Mouse (Mus musculus) stomach, embryonic 14.5 days (tissue): Measurements from ENCODE around the gene Ick. TPM values are rescaled to one million over a fixed set of nuclear protein-coding genes. Genes with fewer than 3 reads are reported as not detected.
A peak's percentile ranks its signal among the peaks of the same experiment; 100 is the strongest.
"Not testable (repeated sequence)": the region's sequence is repeated elsewhere in the genome, so short reads cannot be mapped to it uniquely, and the experiment has no call there.

ENCODE experiments used
- ATAC-seq: fragments of 200-750 bp; cut with Nextera tagmentation; 2 replicates; pipeline ENCODE4 v1.8.0; 2017; ENCODE audit warnings: low read depth, moderate TSS enrichment; ENCODE audit not compliant: insufficient number of reproducible peaks, insufficient read depth, low FRiP score
- H3K27ac ChIP-seq: fragments of 300-500 bp; sonication (generic); 2 replicates; pipeline ENCODE4 v1.5.1; 2014; ENCODE audit warnings: mild to moderate bottlenecking, low read length, moderate library complexity, mixed read lengths
- H3K27me3 ChIP-seq: fragments of 300-500 bp; sonication (generic); 2 replicates; pipeline ENCODE4 v1.6.1; 2014; ENCODE audit warnings: low read length, control low read depth, mixed read lengths; ENCODE audit not compliant: control insufficient read depth, insufficient read depth
- H3K36me3 ChIP-seq: fragments of 300-500 bp; sonication (generic); 2 replicates; pipeline ENCODE4 v1.6.1; 2014; ENCODE audit warnings: mild to moderate bottlenecking, control low read depth, low read length, moderate library complexity, mixed read lengths; ENCODE audit not compliant: control insufficient read depth, insufficient read depth
- H3K4me1 ChIP-seq: fragments of 300-500 bp; sonication (generic); 2 replicates; pipeline ENCODE4 v1.6.1; 2014; ENCODE audit warnings: low read length, control low read depth, mixed read lengths; ENCODE audit not compliant: control insufficient read depth, insufficient read depth
- H3K4me2 ChIP-seq: fragments of 300-500 bp; sonication (generic); replicated peaks from 2 replicates; pipeline ENCODE4 v1.6.1; 2014; ENCODE audit warnings: low read depth, low read length, control low read depth
- H3K4me3 ChIP-seq: fragments of 300-500 bp; sonication (generic); 2 replicates; pipeline ENCODE4 v1.5.1; 2014; ENCODE audit warnings: low read depth, low read length, control low read depth
- H3K9ac ChIP-seq: fragments of 300-500 bp; sonication (generic); replicated peaks from 2 replicates; pipeline ENCODE4 v1.6.1; 2014; ENCODE audit warnings: low read depth, mild to moderate bottlenecking, control low read depth, low read length, moderate library complexity, mixed read lengths
- H3K9me3 ChIP-seq: fragments of 300-500 bp; sonication (generic); 2 replicates; pipeline ENCODE4 v1.6.1; 2016; ENCODE audit warnings: low read depth, low read length, control low read depth; ENCODE audit not compliant: control insufficient read depth
- WGBS: fragments of 180-500 bp; shearing (Covaris S2); extraction: QIAGEN DNeasy Blood & Tissue Kit; methylation state at CpG from one replicate; pipeline ENCODE4 v1.1.7; 2014; 5-methylcytosine and 5-hydroxymethylcytosine counted together
- polyA plus RNA-seq: library from polyadenylated mRNA; unstranded; fragments of >200 nt; fragmentation: Nextera tagmentation; extraction: Ambion mirVana; gene quantifications from 2 replicates; pipeline ENCODE4 v1.2.1, GENCODE M21; 2014

Gene Ick
- 28.4 and 29.9 TPM in 2 replicates for polyA plus RNA-seq

DNA sequence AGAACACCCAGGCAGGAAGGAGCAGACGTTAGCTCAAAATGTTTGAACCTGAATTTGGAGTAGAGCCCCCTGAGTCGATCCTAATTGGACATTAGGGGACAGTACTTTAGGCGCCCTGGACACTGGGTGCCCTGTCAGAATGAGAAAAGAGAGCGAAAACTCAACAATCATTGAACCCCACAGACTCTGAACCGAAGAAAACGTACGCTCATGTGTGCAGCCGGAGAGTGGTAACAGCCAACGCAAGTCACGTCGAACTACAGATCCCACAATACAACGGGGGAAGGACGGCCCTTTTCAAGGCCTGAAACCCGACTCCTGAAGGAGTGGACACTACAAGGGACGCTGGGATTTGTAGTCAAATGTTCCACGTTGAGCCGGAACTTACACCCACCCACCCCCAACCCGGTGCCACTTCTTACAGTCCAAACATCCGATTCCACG, at the start of gene Ick, which contains the start of gene Fbxo9:
Ick (plus strand) TSS at position 397 of the 444 bp plus-strand sequence.
Fbxo9 (minus strand) TSS at position 270 of the 444 bp plus-strand sequence.
- peak within 1 kb of the TSS; percentile 95 for H3K27ac ChIP-seq
- H3K9me3 ChIP-seq = no peaks in the 10 kb centered on the region
- H3K36me3 ChIP-seq = 0 out of 2 replicates have a peak, but pooled peaks cover 3% of the 10 kb centered on the region
- peaks cover 8% of the 10 kb centered on the region; the same call in 1 of the 2 replicates for H3K4me1 ChIP-seq
- under 1% methylated on average over 20 of the region's 20 CpGs for WGBS
- ATAC-seq = peak; percentile 94
- peak within 1 kb of the TSS; percentile 89 for H3K4me2 ChIP-seq
- peak within 1 kb of the TSS; percentile 76 for H3K9ac ChIP-seq
- H3K4me3 ChIP-seq = peak within 1 kb of the TSS; percentile 89
- H3K27me3 ChIP-seq = no peaks in the 10 kb centered on the region

DNA sequence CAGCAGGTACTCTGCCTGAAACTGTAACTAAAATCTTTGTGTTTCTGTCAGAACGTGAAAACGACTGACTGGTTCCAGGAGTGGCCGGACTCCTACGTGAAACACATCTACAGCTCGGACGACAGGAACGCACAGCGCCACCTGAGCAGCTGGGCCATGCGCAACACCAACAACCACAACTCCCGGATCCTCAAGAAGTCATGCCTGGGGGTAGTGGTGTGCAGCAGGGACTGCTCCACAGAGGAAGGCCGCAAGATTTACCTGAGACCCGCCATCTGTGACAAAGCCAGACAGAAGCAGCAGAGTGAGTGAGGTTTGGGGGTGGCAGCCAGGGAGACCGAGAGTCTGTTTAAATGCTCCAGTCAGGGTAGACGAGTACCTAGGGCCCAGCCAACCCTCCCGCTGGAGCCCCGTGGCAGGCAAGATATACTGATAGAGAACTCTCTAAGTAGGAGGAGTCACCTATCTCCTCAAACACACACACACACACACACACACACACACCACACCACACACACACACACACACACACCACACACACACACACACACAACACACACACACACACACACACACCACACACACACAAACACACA, 49.4 kb upstream of the Ick start:
- Histone ChIP-seq H3K4me2 (no peak overlapping the region), H3K4me1 (no peaks in the 10 kb centered on the region), H3K27ac (no peak overlapping the region), H3K9ac (no peak overlapping the region), H3K4me3 (no peak overlapping the region), H3K36me3 (no peaks in the 10 kb centered on the region), H3K27me3 (no peaks in the 10 kb centered on the region), H3K9me3 (no peaks in the 10 kb centered on the region)
- no peak for ATAC-seq
- WGBS = 81% methylated on average over 13 of the region's 16 CpGs

GRCm38 (mm10) chr9:78062392-78062791, 46.6 kb upstream of the Ick start:
- Histone ChIP-seq H3K27ac (no peak overlapping the region), H3K36me3 (no peaks in the 10 kb centered on the region), H3K4me1 (no peaks in the 10 kb centered on the region), H3K4me3 (no peak overlapping the region), H3K9me3 (no peaks in the 10 kb centered on the region), H3K27me3 (no peaks in the 10 kb centered on the region), H3K9ac (no peak overlapping the region), H3K4me2 (no peak overlapping the region)
- ATAC-seq = no peak
- WGBS = 90% methylated on average over 9 of the region's 9 CpGs

DNA sequence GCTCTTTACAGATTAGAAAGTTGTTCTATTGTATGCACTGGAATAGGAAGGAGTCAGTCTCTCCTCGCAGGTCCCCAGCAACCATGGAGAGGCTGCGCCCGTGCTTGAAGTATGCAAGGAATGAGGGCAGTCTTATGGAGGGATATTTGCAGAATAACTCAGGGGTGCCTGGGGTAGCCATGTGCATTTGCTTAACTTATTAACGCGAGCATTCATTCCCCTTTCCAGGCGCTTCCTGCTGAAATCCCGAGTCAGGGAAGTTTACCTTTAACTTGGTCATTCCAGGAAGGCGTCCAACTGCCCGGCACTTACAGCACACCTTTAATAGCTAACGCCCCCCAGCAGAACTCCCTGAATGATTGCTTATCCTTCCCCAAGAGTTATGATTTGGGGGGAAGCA, 44.9 kb upstream of the Ick start:
- Histone ChIP-seq H3K9ac (no peak overlapping the region), H3K4me1 (no peaks in the 10 kb centered on the region), H3K9me3 (no peaks in the 10 kb centered on the region), H3K27me3 (no peaks in the 10 kb centered on the region), H3K27ac (no peak overlapping the region), H3K4me3 (no peak overlapping the region), H3K36me3 (no peaks in the 10 kb centered on the region), H3K4me2 (no peak overlapping the region)
- no peak for ATAC-seq
- WGBS = 51% methylated on average over 10 of the region's 10 CpGs

GRCm38 (mm10) chr9:78070496-78070895, 38.5 kb upstream of the Ick start:
- H3K27me3 ChIP-seq = no peaks in the 10 kb centered on the region
- H3K36me3 ChIP-seq = no peaks in the 10 kb centered on the region
- no peak overlapping the region for H3K4me2 ChIP-seq
- no peak overlapping the region for H3K27ac ChIP-seq
- no peaks in the 10 kb centered on the region for H3K4me1 ChIP-seq
- WGBS = 60% methylated on average over 5 of the region's 5 CpGs
- no peak for ATAC-seq
- no peaks in the 10 kb centered on the region for H3K9me3 ChIP-seq
- no peak overlapping the region for H3K9ac ChIP-seq
- no peak overlapping the region for H3K4me3 ChIP-seq

DNA sequence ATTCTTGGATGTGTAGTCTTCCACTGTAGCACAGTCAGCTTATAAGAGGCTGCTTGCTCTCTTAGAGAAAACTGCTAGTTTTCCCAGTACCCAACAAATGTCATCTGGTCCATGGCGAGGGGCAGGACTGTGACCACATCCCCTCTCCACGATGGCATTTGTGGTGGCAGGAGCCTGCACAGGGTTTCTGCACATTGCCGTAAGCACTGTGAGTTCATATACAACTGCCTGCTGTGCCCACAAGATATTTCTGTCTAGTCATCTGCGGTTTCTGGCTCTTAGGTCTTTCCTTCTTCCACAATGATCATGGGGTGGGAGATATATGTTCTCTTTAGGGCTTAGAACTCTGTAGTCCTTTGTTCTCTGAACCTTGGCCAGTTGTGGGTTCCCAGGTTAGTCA, 37.4 kb upstream of the Ick start:
- no peak overlapping the region for H3K9ac ChIP-seq
- H3K4me1 ChIP-seq = no peaks in the 10 kb centered on the region
- H3K4me2 ChIP-seq = no peak overlapping the region
- no peaks in the 10 kb centered on the region for H3K9me3 ChIP-seq
- no peaks in the 10 kb centered on the region for H3K27me3 ChIP-seq
- WGBS = 90% methylated on average over 4 of the region's 4 CpGs
- no peak overlapping the region for H3K4me3 ChIP-seq
- ATAC-seq = no peak
- H3K27ac ChIP-seq = no peak overlapping the region
- H3K36me3 ChIP-seq = no peaks in the 10 kb centered on the region

GRCm38 (mm10) chr9:78073291-78073690, 35.7 kb upstream of the Ick start:
- H3K27me3 ChIP-seq, ATAC-seq, H3K9me3 ChIP-seq, H3K36me3 ChIP-seq, H3K27ac ChIP-seq, H3K4me2 ChIP-seq, H3K9ac ChIP-seq, H3K4me1 ChIP-seq, H3K4me3 ChIP-seq: not testable (repeated sequence)
- 83% methylated on average over 3 of the region's 3 CpGs for WGBS

GRCm38 (mm10) chr9:78073713-78074340, 35.2 kb upstream of the Ick start:
- no peaks in the 10 kb centered on the region for H3K4me1 ChIP-seq
- no peak for ATAC-seq
- H3K4me3 ChIP-seq = no peak overlapping the region
- no peaks in the 10 kb centered on the region for H3K36me3 ChIP-seq
- H3K27me3 ChIP-seq = no peaks in the 10 kb centered on the region
- WGBS = 81% methylated on average over 13 of the region's 13 CpGs
- H3K4me2 ChIP-seq = no peak overlapping the region
- H3K9me3 ChIP-seq = no peaks in the 10 kb centered on the region
- no peak overlapping the region for H3K9ac ChIP-seq
- H3K27ac ChIP-seq = no peak overlapping the region
